Mouse (Mus musculus) embryonic facial prominence, embryonic 14.5 days (tissue): ENCODE measurements around the gene Tubgcp6. TPM values are rescaled to one million over a fixed set of nuclear protein-coding genes. Genes with fewer than 3 reads are reported as not detected.

Experiments
- ATAC-seq: fragments of 200-750 bp; cut with Nextera tagmentation; 2 replicates; pipeline ENCODE4 v1.8.0; 2017; ENCODE audit warnings: low read depth, moderate number of reproducible peaks, moderate TSS enrichment
- DNase-seq: peaks from one replicate; pipeline ENCODE4 v3.0.0-alpha.2; 2015; ENCODE audit warnings: low spot score
- H3K27ac ChIP-seq: fragments of 300-500 bp; sonication (generic); replicated peaks from 2 replicates; pipeline ENCODE4 v1.5.1; 2014; ENCODE audit warnings: low read depth, mild to moderate bottlenecking, low read length, moderate library complexity
- H3K27me3 ChIP-seq: fragments of 300-500 bp; sonication (generic); replicated peaks from 2 replicates; pipeline ENCODE4 v1.6.1; 2014; ENCODE audit warnings: low read length; ENCODE audit not compliant: control insufficient read depth, insufficient read depth
- H3K36me3 ChIP-seq: fragments of 300-500 bp; sonication (generic); 2 replicates; pipeline ENCODE4 v1.6.1; 2014; ENCODE audit warnings: low read length, mixed read lengths; ENCODE audit not compliant: control insufficient read depth, insufficient read depth
- H3K4me1 ChIP-seq: fragments of 300-500 bp; sonication (generic); 2 replicates; pipeline ENCODE4 v1.6.1; 2014; ENCODE audit warnings: antibody characterized with exemption, low read length; ENCODE audit not compliant: control insufficient read depth, insufficient read depth
- H3K4me2 ChIP-seq: fragments of 300-500 bp; sonication (generic); 2 replicates; pipeline ENCODE4 v1.6.1; 2014; ENCODE audit warnings: low read depth, mild to moderate bottlenecking, low read length, moderate library complexity, mixed read lengths
- H3K4me3 ChIP-seq: fragments of 300-500 bp; sonication (generic); 2 replicates; pipeline ENCODE4 v1.5.1; 2014; ENCODE audit warnings: low read depth, mild to moderate bottlenecking, low read length
- H3K9ac ChIP-seq: fragments of 300-500 bp; sonication (generic); 2 replicates; pipeline ENCODE4 v1.6.1; 2014; ENCODE audit warnings: low read depth, mild to moderate bottlenecking, low read length, moderate library complexity, mixed read lengths
- H3K9me3 ChIP-seq: fragments of 300-500 bp; sonication (generic); 2 replicates; pipeline ENCODE4 v1.6.1; 2016; ENCODE audit warnings: low read length; ENCODE audit not compliant: control insufficient read depth
- WGBS: fragments of 180-500 bp; shearing (Covaris S2); extraction: QIAGEN DNeasy Blood & Tissue Kit; methylation state at CpG from one replicate; pipeline ENCODE4 v1.1.7; 2014; 5-methylcytosine and 5-hydroxymethylcytosine counted together
- polyA plus RNA-seq: library from polyadenylated mRNA; unstranded; fragments of >200 nt; fragmentation: Nextera tagmentation; extraction: Ambion mirVana; gene quantifications from 2 replicates; pipeline ENCODE4 v1.2.1, GENCODE M21; 2014

The Tubgcp6 gene
- polyA plus RNA-seq: 13.9 and 16.9 TPM in 2 replicates

GRCm38 (mm10) chr15:89122649-89123366 lies at the start of gene Tubgcp6:
TSS of gene Tubgcp6 (minus strand) at chr15:89123112.
- no peaks in the 10 kb centered on the region for H3K27me3 ChIP-seq
- DNase-seq (peak; percentile 97), ATAC-seq (peak; percentile 90)
- under 1% methylated on average over 47 of the region's 47 CpGs for WGBS
- H3K4me2 ChIP-seq: peak within 1 kb of the TSS; percentile 95
- peaks cover 36% of the 10 kb centered on the region for H3K36me3 ChIP-seq
- peak within 1 kb of the TSS; percentile 93 for H3K4me3 ChIP-seq
- peak within 1 kb of the TSS; percentile 89 for H3K9ac ChIP-seq
- H3K9me3 ChIP-seq: no peaks in the 10 kb centered on the region
- peak within 1 kb of the TSS; percentile 90 for H3K27ac ChIP-seq
- H3K4me1 ChIP-seq: peaks cover 30% of the 10 kb centered on the region

GRCm38 (mm10) chr15:89172276-89172935 lies 49.5 kb upstream of the Tubgcp6 start:
- Histone ChIP-seq H3K27ac (peak overlapping the region; percentile 73), H3K4me1 (peaks cover 70% of the 10 kb centered on the region), H3K4me3 (peak overlapping the region; percentile 58), H3K4me2 (peak overlapping the region; percentile 100), H3K9ac (peak overlapping the region; percentile 76), H3K36me3 (peaks cover 17% of the 10 kb centered on the region), H3K27me3 (no peaks in the 10 kb centered on the region), H3K9me3 (no peaks in the 10 kb centered on the region)
- ATAC-seq (no peak), DNase-seq (no peak)
- 29% methylated on average over 17 of the region's 17 CpGs for WGBS

GRCm38 (mm10) chr15:89171526-89172051 lies 48.7 kb upstream of the Tubgcp6 start:
- H3K9me3 ChIP-seq: no peaks in the 10 kb centered on the region
- H3K9ac ChIP-seq: no peak overlapping the region
- no peaks in the 10 kb centered on the region for H3K27me3 ChIP-seq
- peaks cover 62% of the 10 kb centered on the region for H3K4me1 ChIP-seq
- DNase-seq (no peak), ATAC-seq (no peak)
- no peak overlapping the region for H3K4me3 ChIP-seq
- H3K27ac ChIP-seq: no peak overlapping the region
- 87% methylated on average over 5 of the region's 5 CpGs for WGBS
- no peak overlapping the region; the same call in 1 of the 2 replicates for H3K4me2 ChIP-seq
- peaks cover 25% of the 10 kb centered on the region for H3K36me3 ChIP-seq

GRCm38 (mm10) chr15:89170102-89170501 lies 47.2 kb upstream of the Tubgcp6 start:
- Histone ChIP-seq H3K27me3 (no peaks in the 10 kb centered on the region), H3K27ac (peak overlapping the region; percentile 59), H3K9ac (no peak overlapping the region), H3K36me3 (peaks cover 40% of the 10 kb centered on the region), H3K9me3 (no peaks in the 10 kb centered on the region), H3K4me2 (peak overlapping the region; percentile 37; the same call in 1 of the 2 replicates), H3K4me1 (peaks cover 53% of the 10 kb centered on the region), H3K4me3 (no peak overlapping the region)
- ATAC-seq (no peak), DNase-seq (no peak)
- WGBS: 42% methylated on average over 3 of the region's 3 CpGs

GRCm38 (mm10) chr15:89169431-89169830 lies 46.5 kb upstream of the Tubgcp6 start:
- Histone ChIP-seq H3K4me3 (peak overlapping the region; percentile 1), H3K4me2 (peak overlapping the region; percentile 37), H3K9ac (peak overlapping the region; percentile 38; the same call in 1 of the 2 replicates), H3K4me1 (peaks cover 50% of the 10 kb centered on the region), H3K9me3 (no peaks in the 10 kb centered on the region), H3K27me3 (no peaks in the 10 kb centered on the region), H3K36me3 (peaks cover 47% of the 10 kb centered on the region), H3K27ac (peak overlapping the region; percentile 59)
- 3% methylated on average over 8 of the region's 10 CpGs for WGBS
- DNase-seq: peak; percentile 95
- ATAC-seq: peak; percentile 84

GRCm38 (mm10) chr15:89168922-89169321 lies 46.0 kb upstream of the Tubgcp6 start:
- no peaks in the 10 kb centered on the region for H3K9me3 ChIP-seq
- H3K4me3 ChIP-seq: peak overlapping the region; percentile 1
- ATAC-seq (no peak), DNase-seq (no peak)
- WGBS: 49% methylated on average over 10 of the region's 10 CpGs
- peaks cover 44% of the 10 kb centered on the region for H3K4me1 ChIP-seq
- peaks cover 52% of the 10 kb centered on the region for H3K36me3 ChIP-seq
- peak overlapping the region; percentile 37 for H3K4me2 ChIP-seq
- H3K9ac ChIP-seq: peak overlapping the region; percentile 38
- peak overlapping the region; percentile 59 for H3K27ac ChIP-seq
- H3K27me3 ChIP-seq: no peaks in the 10 kb centered on the region

GRCm38 (mm10) chr15:89165478-89165877 lies 42.6 kb upstream of the Tubgcp6 start:
- no peaks in the 10 kb centered on the region for H3K27me3 ChIP-seq
- 88% methylated on average over 12 of the region's 12 CpGs for WGBS
- no peak overlapping the region for H3K4me3 ChIP-seq
- no peak for ATAC-seq
- no peak overlapping the region for H3K4me2 ChIP-seq
- H3K36me3 ChIP-seq: peaks cover 86% of the 10 kb centered on the region
- H3K4me1 ChIP-seq: peaks cover 16% of the 10 kb centered on the region
- no peaks in the 10 kb centered on the region for H3K9me3 ChIP-seq
- H3K9ac ChIP-seq: no peak overlapping the region
- DNase-seq: no peak
- H3K27ac ChIP-seq: no peak overlapping the region

- no peak overlapping the region for H3K4me3 ChIP-seq
- WGBS: 89% methylated on average over 7 of the region's 9 CpGs
- ATAC-seq: peak; percentile 20; the same call in 1 of the 2 replicates
- no peak overlapping the region for H3K27ac ChIP-seq
- no peak overlapping the region for H3K9ac ChIP-seq
- H3K4me1 ChIP-seq: no peaks in the 10 kb centered on the region
- no peaks in the 10 kb centered on the region for H3K9me3 ChIP-seq
- H3K36me3 ChIP-seq: peaks cover 100% of the 10 kb centered on the region
- H3K27me3 ChIP-seq: no peaks in the 10 kb centered on the region
- DNase-seq: no peak
- H3K4me2 ChIP-seq: no peak overlapping the region
Observed at GRCm38 (mm10) chr15:89161397-89161796, 38.5 kb upstream of the Tubgcp6 start.
